In the genomic region with DNA sequence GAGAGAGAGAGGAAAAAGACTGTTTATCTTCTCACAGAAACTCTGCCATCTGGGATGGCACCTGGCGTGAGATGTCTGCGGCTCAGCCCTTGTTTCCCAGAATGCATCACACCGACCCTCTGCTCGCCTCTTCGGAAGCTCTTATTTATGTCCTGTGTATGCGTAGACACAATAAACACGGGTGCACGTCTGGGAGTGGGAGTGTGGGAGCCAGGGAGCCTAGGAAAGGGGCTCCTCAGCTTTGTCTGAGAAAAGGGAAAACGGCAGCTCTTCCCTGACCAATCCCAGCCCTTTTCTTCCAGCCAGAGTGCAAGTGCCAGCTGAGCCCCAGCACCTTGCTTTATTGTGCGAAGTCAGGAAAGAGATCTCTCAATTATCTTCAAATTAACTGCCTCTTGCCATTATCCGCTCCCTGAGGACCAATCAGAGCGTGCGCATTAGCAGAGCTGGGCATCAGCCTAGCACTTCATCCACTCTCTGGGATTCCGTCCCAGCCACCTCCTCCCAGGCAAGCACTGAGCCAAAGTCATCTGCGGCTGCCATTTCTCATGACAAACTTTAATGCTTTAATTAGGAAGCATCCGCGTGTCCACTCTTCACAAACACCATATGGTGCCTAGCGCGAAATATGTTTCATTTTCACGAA, we compare ENCODE assay signal across 8 mouse cellular contexts.
DNase-seq lines count a peak whose midpoint lies in the region; ATAC-seq lines count a peak whose summit lies in the region.

No protein-coding gene starts in this region.

- H3K27ac ChIP-seq in kidney, embryonic 14.5 days (ENCODE audit: low read depth, low read length) = no peak overlapping the region
- peak overlapping the region; percentile 78 for H3K27ac ChIP-seq in midbrain, embryonic 12.5 days (replicated peaks)

- no peak overlapping the region for H3K9ac ChIP-seq in kidney, embryonic 14.5 days (ENCODE audit: low read depth, low read length)
- peak overlapping the region; percentile 37; the same call in 1 of the 2 replicates for H3K9ac ChIP-seq in midbrain, embryonic 12.5 days (replicated peaks)

- H3K4me1 ChIP-seq in kidney, embryonic 14.5 days (ENCODE audit: control insufficient read depth, insufficient read depth, low read length) = peaks cover 12% of the 10 kb centered on the region; the same call in 1 of the 2 replicates
- H3K4me1 ChIP-seq in midbrain, embryonic 12.5 days = peaks cover 30% of the 10 kb centered on the region

- no peaks in the 10 kb centered on the region for H3K9me3 ChIP-seq in kidney, embryonic 14.5 days (ENCODE audit: control insufficient read depth, low read length)
- H3K9me3 ChIP-seq in midbrain, embryonic 12.5 days = no peaks in the 10 kb centered on the region

- DNase-seq in kidney, adult 11 months = no peak
- DNase-seq in cerebellum, adult 9-11 months = peak; percentile 26
- peak; percentile 28 for DNase-seq in gastrocnemius, postnatal 25 days
- DNase-seq in layer of hippocampus, adult 9-11 months = peak; percentile 72
- DNase-seq in thymus, adult 18-20 months = peak; percentile 48 to 68
- DNase-seq in urinary bladder, postnatal 4 days (ENCODE audit: low spot score in 2 of 2) = no peak

- no peaks in the 10 kb centered on the region for H3K36me3 ChIP-seq in kidney, embryonic 14.5 days (ENCODE audit: control insufficient read depth, insufficient read depth, low read length)
- H3K36me3 ChIP-seq in midbrain, embryonic 12.5 days = no peaks in the 10 kb centered on the region

- no peak overlapping the region for H3K4me3 ChIP-seq in kidney, embryonic 14.5 days (ENCODE audit: low read length)
- peak overlapping the region; percentile 19; the same call in 1 of the 2 replicates for H3K4me3 ChIP-seq in midbrain, embryonic 12.5 days

- H3K4me2 ChIP-seq in kidney, embryonic 14.5 days (replicated peaks; ENCODE audit: low read depth, low read length) = peak overlapping the region; percentile 33
- H3K4me2 ChIP-seq in midbrain, embryonic 12.5 days (replicated peaks) = peak overlapping the region; percentile 45

- no peaks in the 10 kb centered on the region for H3K27me3 ChIP-seq in kidney, embryonic 14.5 days (ENCODE audit: control insufficient read depth, insufficient read depth, low read length)
- H3K27me3 ChIP-seq in midbrain, embryonic 12.5 days = no peaks in the 10 kb centered on the region

- no peak for ATAC-seq in kidney, embryonic 14.5 days (ENCODE audit: low FRiP score, low TSS enrichment)
- peak; percentile 81 for ATAC-seq in midbrain, embryonic 12.5 days (ENCODE audit: low FRiP score, low read depth)

- 49% methylated on average over 20 of the region's 20 CpGs for WGBS in kidney, embryonic 14.5 days
- 30% methylated on average over 20 of the region's 20 CpGs for WGBS in midbrain, embryonic 12.5 days

Comparison
In these comparisons a context has a peak if more than half of its experiments do, and no peak if none do; other contexts are left out.
1. DNase-seq: peak in cerebellum, adult 9-11 months (single experiment), gastrocnemius, postnatal 25 days (single experiment), layer of hippocampus, adult 9-11 months (single experiment) and thymus, adult 18-20 months (2 of 2); none in kidney, adult 11 months (single experiment) and urinary bladder, postnatal 4 days (0 of 2).